Mouse (Mus musculus): Measurements from ENCODE around the gene Tmem54.

DNA sequence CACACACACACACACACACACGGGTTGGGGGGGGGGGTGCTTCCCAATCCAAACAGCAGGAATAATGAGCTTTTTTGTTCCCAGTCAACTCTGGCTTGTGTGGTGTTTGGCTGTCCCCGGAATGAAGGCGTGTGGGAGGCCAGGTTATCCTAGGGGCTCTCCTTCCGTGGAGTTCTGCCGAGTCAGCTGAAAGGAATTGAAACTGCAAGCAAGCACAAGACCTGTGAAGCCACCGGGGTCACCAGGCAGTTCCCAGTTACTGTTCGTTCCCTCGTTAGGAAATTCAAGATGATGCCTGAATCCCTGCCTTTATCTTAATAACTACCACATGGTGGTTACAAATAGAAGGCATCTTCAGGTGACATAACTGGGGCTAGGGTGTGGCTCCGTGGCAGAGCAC, 24.0 kb downstream of the Tmem54 start:
- TF ChIP-seq ZC3H11A (IDR thresholded peaks at IDR 0.05; ENCODE audit: borderline replicate concordance, low read depth, low read length), result no peak
- TF ChIP-seq MAFK (IDR thresholded peaks at IDR 0.05; ENCODE audit: insufficient read depth, low read depth, low read length), result peak; percentile 80; the same call in 1 of the 2 replicates
- TF ChIP-seq HCFC1 (IDR thresholded peaks at IDR 0.05; ENCODE audit: borderline replicate concordance, insufficient read depth, low read length), result no peak
- no peak for TF ChIP-seq ZNF384 (IDR thresholded peaks at IDR 0.05; ENCODE audit: low read depth, low read length)
